Mouse (Mus musculus) liver, embryonic 11.5 days (tissue): ENCODE results near the gene Tmcc2. TPM values are rescaled to one million over a fixed set of nuclear protein-coding genes. Genes with fewer than 3 reads are reported as not detected.

Experiments
- polyA plus RNA-seq: library from polyadenylated mRNA; unstranded; fragments of >200 nt; fragmentation: Nextera tagmentation; extraction: Ambion mirVana; gene quantifications from 2 replicates; pipeline ENCODE4 v1.2.1, GENCODE M21; 2014

The Tmcc2 gene
- polyA plus RNA-seq, 1 experiment from 2014 or later = 24.6 TPM

Other genes starting within 250 kb of the Tmcc2 start
- gene Lemd1, start 199.8 kb downstream of the Tmcc2 start, polyA plus RNA-seq = 0.27 TPM in 1 of 2 replicates, not detected in the other
- gene AC124108.1, start 199.8 kb downstream of the Tmcc2 start, polyA plus RNA-seq = 0.04 and 0.08 TPM in 2 replicates
- not detected in 2 replicates for gene Gm10188, start 161.5 kb downstream of the Tmcc2 start, polyA plus RNA-seq
- 0.05 TPM in 1 of 2 replicates, not detected in the other for gene Klhdc8a, start 92.7 kb downstream of the Tmcc2 start, polyA plus RNA-seq
- gene Nuak2, start 75.2 kb downstream of the Tmcc2 start, polyA plus RNA-seq = 1.2 and 2.0 TPM in 2 replicates
- 7.2 TPM in 2 replicates for gene Dstyk, start 26.3 kb upstream of the Tmcc2 start, polyA plus RNA-seq
- gene Rbbp5, start 86.1 kb upstream of the Tmcc2 start, polyA plus RNA-seq = 46.6 and 53.8 TPM in 2 replicates
- 2.5 and 3.1 TPM in 2 replicates for gene Tmem81, start 114.9 kb upstream of the Tmcc2 start, polyA plus RNA-seq
- gene Cntn2, start 152.0 kb upstream of the Tmcc2 start, polyA plus RNA-seq = 0.35 and 0.60 TPM in 2 replicates